Mouse (Mus musculus) embryonic facial prominence, embryonic 15.5 days (tissue): ENCODE results near the gene Tmed8. TPM values are rescaled to one million over a fixed set of nuclear protein-coding genes. Genes with fewer than 3 reads are reported as not detected.
"Not testable (repeated sequence)": the region's sequence is repeated elsewhere in the genome, so short reads cannot be mapped to it uniquely, and the experiment has no call there.

ENCODE experiments used
- ATAC-seq: fragments of 200-750 bp; cut with Nextera tagmentation; 2 replicates; pipeline ENCODE4 v1.8.0; 2017; ENCODE audit warnings: low read depth, moderate TSS enrichment; ENCODE audit not compliant: insufficient number of reproducible peaks, low FRiP score, low TSS enrichment
- H3K27ac ChIP-seq: fragments of 300-500 bp; sonication (generic); replicated peaks from 2 replicates; pipeline ENCODE4 v1.5.1; 2015; ENCODE audit warnings: mild to moderate bottlenecking, inconsistent platforms
- H3K27me3 ChIP-seq: fragments of 300-500 bp; sonication (generic); 2 replicates; pipeline ENCODE4 v1.6.1; 2015; ENCODE audit warnings: inconsistent platforms
- H3K36me3 ChIP-seq: fragments of 300-500 bp; sonication (generic); 2 replicates; pipeline ENCODE4 v1.6.1; 2015; ENCODE audit warnings: mild to moderate bottlenecking, inconsistent platforms
- H3K4me1 ChIP-seq: fragments of 300-500 bp; sonication (generic); 2 replicates; pipeline ENCODE4 v1.6.1; 2015; ENCODE audit warnings: inconsistent platforms
- H3K4me2 ChIP-seq: fragments of 300-500 bp; sonication (generic); replicated peaks from 2 replicates; pipeline ENCODE4 v1.6.1; 2015; ENCODE audit warnings: mild to moderate bottlenecking, inconsistent platforms
- H3K4me3 ChIP-seq: fragments of 300-500 bp; sonication (generic); replicated peaks from 2 replicates; pipeline ENCODE4 v1.5.1; 2015; ENCODE audit warnings: mild to moderate bottlenecking, inconsistent platforms
- H3K9ac ChIP-seq: fragments of 300-500 bp; sonication (generic); 2 replicates; pipeline ENCODE4 v1.6.1; 2015; ENCODE audit warnings: inconsistent platforms
- H3K9me3 ChIP-seq: fragments of 300-500 bp; sonication (generic); replicated peaks from 2 replicates; pipeline ENCODE4 v1.6.1; 2016; ENCODE audit warnings: inconsistent platforms
- WGBS: fragments of 180-500 bp; shearing (Covaris S2); methylation state at CpG from one replicate; pipeline ENCODE4 v1.1.7; 2015; 5-methylcytosine and 5-hydroxymethylcytosine counted together
- polyA plus RNA-seq: library from polyadenylated mRNA; unstranded; fragments of >200 nt; fragmentation: Nextera tagmentation; extraction: Ambion mirVana; gene quantifications from 2 replicates; pipeline ENCODE4 v1.2.1, GENCODE M21; 2015

Tmed8 gene
- polyA plus RNA-seq, 1 experiment from 2014 or later, result 2.2 TPM

- no peaks in the 10 kb centered on the region for H3K9me3 ChIP-seq
- no peaks in the 10 kb centered on the region for H3K4me1 ChIP-seq
- WGBS, result 53% methylated on average over 7 of the region's 7 CpGs
- H3K27me3 ChIP-seq, result no peaks in the 10 kb centered on the region
- H3K36me3 ChIP-seq, result peaks cover 18% of the 10 kb centered on the region
- H3K27ac ChIP-seq, result no peak overlapping the region
- no peak overlapping the region for H3K4me3 ChIP-seq
- ATAC-seq, result no peak
- no peak overlapping the region for H3K4me2 ChIP-seq
- H3K9ac ChIP-seq, result no peak overlapping the region
Observed at GRCm38 (mm10) chr12:87158099-87158498, 42.2 kb downstream of the Tmed8 start.

GRCm38 (mm10) chr12:87157361-87157760 is 42.9 kb downstream of the Tmed8 start:
- 50% methylated on average over 4 of the region's 4 CpGs for WGBS
- ATAC-seq, result no peak

DNA sequence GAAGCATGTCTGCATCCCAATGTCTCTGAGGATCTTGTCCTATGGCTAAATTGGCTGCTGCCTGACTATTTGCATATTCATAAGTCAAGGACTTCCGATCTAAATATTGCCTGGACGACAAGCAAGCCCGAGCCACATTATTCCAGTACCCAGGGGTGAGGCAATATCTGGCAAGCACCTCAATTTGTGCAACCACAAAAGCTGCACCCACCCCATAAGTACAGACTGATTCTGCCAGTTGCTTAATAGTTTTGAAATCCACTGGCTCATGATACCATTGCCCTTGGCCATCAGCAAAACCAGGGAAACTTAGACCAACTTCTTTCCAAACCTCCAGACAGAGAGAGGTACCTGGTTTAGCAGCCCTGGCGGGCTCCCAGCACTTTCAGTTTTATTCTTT is 45.8 kb downstream of the Tmed8 start:
- not testable (repeated sequence) for H3K9ac ChIP-seq

More at GRCm38 (mm10) chr12:87157361-87157760, 42.9 kb downstream of the Tmed8 start:
- Histone ChIP-seq H3K4me2 (no peak overlapping the region), H3K27ac (no peak overlapping the region), H3K9me3 (no peaks in the 10 kb centered on the region), H3K4me3 (no peak overlapping the region), H3K9ac (no peak overlapping the region), H3K4me1 (no peaks in the 10 kb centered on the region), H3K27me3 (no peaks in the 10 kb centered on the region), H3K36me3 (peaks cover 11% of the 10 kb centered on the region)

DNA sequence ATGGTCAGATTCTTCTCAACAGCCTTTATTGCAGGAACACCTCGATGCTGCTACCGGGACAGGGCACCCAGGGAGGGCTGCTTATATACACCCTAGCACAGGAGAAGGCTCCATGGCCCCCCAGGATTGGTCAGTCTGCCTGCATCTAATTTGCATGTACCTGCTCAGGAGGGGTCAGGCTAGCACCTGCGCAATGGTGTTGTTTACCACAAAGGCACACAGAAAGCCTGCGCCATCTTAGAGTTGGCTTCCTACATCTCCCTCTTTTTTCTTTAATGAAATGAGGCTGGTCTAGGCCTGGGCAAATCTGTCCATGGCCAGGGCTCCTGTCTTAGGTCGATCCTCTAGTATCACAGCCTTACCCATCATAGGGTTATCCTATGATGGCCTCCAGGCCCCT is 50.8 kb downstream of the Tmed8 start:
- ATAC-seq, result no peak
- H3K4me2 ChIP-seq, result no peak overlapping the region
- no peak overlapping the region for H3K27ac ChIP-seq
- no peak overlapping the region for H3K4me3 ChIP-seq
- no peaks in the 10 kb centered on the region for H3K27me3 ChIP-seq
- no peaks in the 10 kb centered on the region; the same call in 1 of the 2 replicates for H3K36me3 ChIP-seq
- no peak overlapping the region for H3K9ac ChIP-seq
- no peaks in the 10 kb centered on the region for H3K9me3 ChIP-seq
- WGBS, result 96% methylated on average over 5 of the region's 5 CpGs
- H3K4me1 ChIP-seq, result peaks cover 14% of the 10 kb centered on the region

More for the DNA sequence above, 45.8 kb downstream of the Tmed8 start:
- H3K9me3 ChIP-seq, H3K27me3 ChIP-seq, ATAC-seq, H3K4me1 ChIP-seq, H3K36me3 ChIP-seq, H3K4me2 ChIP-seq, H3K4me3 ChIP-seq, H3K27ac ChIP-seq: not testable (repeated sequence)
- 85% methylated on average over 4 of the region's 4 CpGs for WGBS

DNA sequence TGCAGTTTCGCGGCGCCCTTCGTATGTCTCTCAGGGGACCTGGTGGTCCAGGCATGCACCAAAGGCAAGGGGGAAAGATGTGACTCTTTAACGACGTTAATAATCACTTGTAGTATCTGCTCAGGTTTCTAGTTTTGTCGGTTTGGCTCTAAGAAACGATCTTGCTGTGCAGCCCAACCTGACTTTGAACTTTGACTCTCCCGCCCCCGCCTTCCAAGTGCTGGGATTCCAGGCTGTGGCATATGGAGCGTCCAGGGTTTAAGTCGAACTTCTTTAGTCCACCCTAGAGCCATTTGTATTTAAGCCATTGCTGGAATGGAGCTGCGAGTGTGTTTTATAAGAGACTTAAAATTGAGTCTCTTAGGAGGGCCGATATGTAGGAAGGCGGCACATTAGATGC is 52.1 kb downstream of the Tmed8 start:
- H3K36me3 ChIP-seq, result no peaks in the 10 kb centered on the region; the same call in 1 of the 2 replicates
- peak overlapping the region; percentile 95 for H3K4me3 ChIP-seq
- no peak for ATAC-seq
- peak overlapping the region; percentile 80 for H3K9ac ChIP-seq
- peak overlapping the region; percentile 98 for H3K27ac ChIP-seq
- peak overlapping the region; percentile 60 for H3K4me2 ChIP-seq
- WGBS, result 13% methylated on average over 15 of the region's 15 CpGs
- no peaks in the 10 kb centered on the region for H3K27me3 ChIP-seq
- peaks cover 14% of the 10 kb centered on the region for H3K4me1 ChIP-seq
- no peaks in the 10 kb centered on the region for H3K9me3 ChIP-seq

DNA sequence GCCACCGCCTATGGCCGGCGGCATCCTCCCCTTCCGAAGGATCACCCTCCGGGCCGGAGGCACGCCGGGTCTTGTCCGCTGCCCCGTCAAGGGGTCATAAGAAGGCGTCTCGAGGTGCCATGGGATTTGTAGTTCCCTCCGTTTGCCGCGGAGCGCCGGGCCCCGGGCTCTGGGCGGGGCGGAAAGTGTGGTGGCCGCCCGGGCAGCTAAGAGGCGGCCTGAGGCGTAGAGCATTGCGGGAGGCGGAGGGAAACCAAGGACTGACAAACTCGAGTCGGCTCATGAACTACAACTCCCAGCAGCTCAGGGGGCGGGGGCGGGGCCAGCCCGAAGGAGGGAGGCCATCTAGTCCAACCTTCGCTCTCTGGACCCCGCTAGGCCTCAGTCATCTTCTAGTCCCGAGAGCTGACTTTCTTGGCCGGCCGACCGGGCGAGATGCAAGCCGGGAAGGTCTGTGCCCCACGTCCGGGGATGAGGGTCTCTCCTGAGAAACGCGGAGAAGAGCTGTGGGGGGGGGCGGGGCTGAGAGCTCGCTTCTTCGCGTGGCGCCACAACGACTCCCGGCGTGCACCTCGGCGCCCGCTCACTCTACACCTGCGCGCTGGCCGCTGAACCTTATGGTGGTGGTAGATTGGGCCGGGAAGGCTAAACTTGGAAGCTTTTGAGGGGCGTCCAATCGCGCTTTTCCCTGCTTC is 52.7 kb downstream of the Tmed8 start, which contains the start of gene Pomt2:
Pomt2 (minus strand) TSS at position 574 of the 695 bp plus-strand sequence.
- peak; percentile 98 for ATAC-seq
- H3K27ac ChIP-seq, result peak within 1 kb of the TSS; percentile 98
- no peaks in the 10 kb centered on the region for H3K27me3 ChIP-seq
- H3K36me3 ChIP-seq, result no peaks in the 10 kb centered on the region; the same call in 1 of the 2 replicates
- no peaks in the 10 kb centered on the region for H3K9me3 ChIP-seq
- H3K4me1 ChIP-seq, result peaks cover 14% of the 10 kb centered on the region
- H3K4me2 ChIP-seq, result peak within 1 kb of the TSS; percentile 60
- peak within 1 kb of the TSS; percentile 95 for H3K4me3 ChIP-seq
- peak within 1 kb of the TSS; percentile 80 for H3K9ac ChIP-seq
- WGBS, result under 1% methylated on average over 61 of the region's 61 CpGs

GRCm38 (mm10) chr12:87146966-87147365 is 53.3 kb downstream of the Tmed8 start, which contains the start of gene Gstz1:
TSS of gene Gstz1 (plus strand) at chr12:87147165.
- no peaks in the 10 kb centered on the region for H3K27me3 ChIP-seq
- WGBS, result under 1% methylated on average over 27 of the region's 27 CpGs
- H3K4me1 ChIP-seq, result peaks cover 14% of the 10 kb centered on the region
- H3K9me3 ChIP-seq, result no peaks in the 10 kb centered on the region
- peak within 1 kb of the TSS; percentile 95 for H3K4me3 ChIP-seq
- H3K4me2 ChIP-seq, result peak within 1 kb of the TSS; percentile 60
- H3K27ac ChIP-seq, result peak within 1 kb of the TSS; percentile 98
- peak; percentile 85 for ATAC-seq
- H3K9ac ChIP-seq, result peak within 1 kb of the TSS; percentile 80
- H3K36me3 ChIP-seq, result no peaks in the 10 kb centered on the region; the same call in 1 of the 2 replicates

GRCm38 (mm10) chr12:87142156-87142555 is 58.1 kb downstream of the Tmed8 start:
- 79% methylated on average over 2 of the region's 2 CpGs for WGBS
- peaks cover 10% of the 10 kb centered on the region for H3K36me3 ChIP-seq

DNA sequence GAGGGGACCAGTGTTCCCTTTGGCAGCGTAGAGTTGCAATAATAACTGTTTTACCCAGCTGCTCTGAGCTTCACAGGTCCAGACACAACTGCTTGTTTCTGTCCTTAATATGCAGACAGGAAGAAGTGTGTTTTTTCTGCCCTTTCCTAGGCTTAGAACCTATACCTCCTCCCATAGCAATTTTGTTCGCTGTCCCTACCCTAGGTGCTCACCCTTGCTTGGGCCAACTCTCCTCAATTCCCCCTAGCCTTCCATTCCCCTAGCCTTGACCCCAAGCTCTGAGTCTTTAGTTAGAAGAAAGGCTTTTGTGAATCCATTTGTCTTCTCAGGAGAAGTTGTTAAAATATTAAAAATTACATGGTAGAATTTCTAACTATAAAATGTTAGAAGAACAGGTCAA is 61.5 kb downstream of the Tmed8 start:
- Histone ChIP-seq H3K9ac (no peak overlapping the region), H3K4me1 (no peaks in the 10 kb centered on the region), H3K27me3 (no peaks in the 10 kb centered on the region), H3K9me3 (no peaks in the 10 kb centered on the region), H3K4me3 (no peak overlapping the region), H3K4me2 (no peak overlapping the region), H3K27ac (no peak overlapping the region), H3K36me3 (peaks cover 10% of the 10 kb centered on the region)
- no peak for ATAC-seq
- 71% methylated on average over 2 of the region's 2 CpGs for WGBS

More at GRCm38 (mm10) chr12:87142156-87142555, 58.1 kb downstream of the Tmed8 start:
- Histone ChIP-seq H3K9ac (no peak overlapping the region), H3K9me3 (no peaks in the 10 kb centered on the region), H3K4me1 (peaks cover 7% of the 10 kb centered on the region; the same call in 1 of the 2 replicates), H3K27ac (no peak overlapping the region), H3K27me3 (no peaks in the 10 kb centered on the region), H3K4me3 (no peak overlapping the region), H3K4me2 (no peak overlapping the region)
- no peak for ATAC-seq

DNA sequence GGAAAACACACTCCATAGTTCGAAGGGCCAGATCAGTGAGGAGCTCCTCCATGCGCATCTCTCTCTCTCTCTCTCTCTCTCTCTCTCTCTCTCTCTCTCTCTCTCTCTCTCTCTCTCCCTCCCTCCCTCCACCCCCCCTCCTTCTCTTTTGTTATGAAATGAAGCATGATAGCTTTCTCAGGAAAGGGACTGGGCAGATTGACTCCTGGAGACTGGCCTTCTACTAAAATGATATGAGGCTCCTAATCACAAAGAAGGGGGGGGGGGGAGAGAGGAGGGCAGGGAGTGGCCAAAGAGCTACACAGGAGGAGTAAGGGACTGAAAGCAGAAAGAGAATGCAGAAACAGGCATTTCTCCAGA is 61.9 kb downstream of the Tmed8 start:
- WGBS, result 83% methylated on average over 2 of the region's 2 CpGs
- H3K27ac ChIP-seq, result no peak overlapping the region
- no peak overlapping the region for H3K9ac ChIP-seq
- H3K36me3 ChIP-seq, result peaks cover 12% of the 10 kb centered on the region
- no peak overlapping the region for H3K4me2 ChIP-seq
- no peak overlapping the region for H3K4me3 ChIP-seq
- no peak for ATAC-seq
- no peaks in the 10 kb centered on the region for H3K4me1 ChIP-seq
- H3K27me3 ChIP-seq, result no peaks in the 10 kb centered on the region
- no peaks in the 10 kb centered on the region for H3K9me3 ChIP-seq

DNA sequence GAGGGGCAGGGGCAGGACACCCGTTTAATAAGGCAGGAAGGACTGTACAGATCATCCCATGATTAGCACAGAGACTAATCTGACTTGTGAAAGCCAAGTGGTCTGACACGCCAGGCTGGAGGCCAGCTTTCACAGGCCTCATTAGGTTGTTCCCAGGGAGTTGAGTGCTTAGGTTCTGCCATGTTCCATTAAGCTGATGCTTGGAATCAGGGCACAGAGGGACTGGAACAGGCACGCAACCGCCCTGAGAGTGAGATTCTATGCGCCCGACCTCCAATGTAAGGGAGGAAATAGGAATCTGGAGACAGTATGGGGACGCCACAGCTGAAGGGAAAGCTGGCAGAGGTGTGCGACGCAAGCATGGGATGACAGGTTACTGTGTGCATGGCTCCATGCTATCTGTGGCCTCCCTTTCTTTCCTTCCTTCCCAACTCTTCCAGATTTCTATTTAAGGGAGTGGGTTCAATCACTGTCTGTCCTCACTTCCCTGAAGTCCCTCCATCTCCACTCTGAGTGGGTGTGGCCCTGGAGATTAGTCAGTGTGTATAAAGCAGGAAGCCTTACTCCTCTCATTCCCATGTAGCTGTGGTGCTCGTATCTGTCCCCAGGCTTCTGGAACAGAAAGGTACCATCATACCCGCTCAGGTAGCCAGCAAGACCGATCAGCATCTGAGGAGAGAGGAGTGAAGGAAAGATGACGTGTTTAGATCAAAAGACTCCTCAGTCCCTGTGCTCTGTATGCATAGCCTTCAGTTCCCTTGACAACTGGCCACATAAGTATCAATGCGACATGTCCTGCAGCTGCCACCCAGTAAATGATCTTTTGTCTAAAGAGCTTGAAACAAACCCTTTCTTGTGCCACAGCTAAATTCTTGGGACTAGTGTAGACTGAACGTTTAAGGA is 62.6 kb downstream of the Tmed8 start:
- Histone ChIP-seq H3K9me3 (no peaks in the 10 kb centered on the region), H3K4me1 (no peaks in the 10 kb centered on the region), H3K9ac (no peak overlapping the region), H3K36me3 (peaks cover 17% of the 10 kb centered on the region), H3K27ac (no peak overlapping the region), H3K4me2 (no peak overlapping the region), H3K4me3 (no peak overlapping the region), H3K27me3 (no peaks in the 10 kb centered on the region)
- 80% methylated on average over 15 of the region's 15 CpGs for WGBS
- no peak for ATAC-seq
